Mouse (Mus musculus) left cerebral cortex, adult 9 months (tissue): Measurements from ENCODE around the gene Cic.

Source experiments
- DNase-seq, 2 experiments: peaks; one replicate each; pipeline ENCODE4 v3.0.0; 2022; ENCODE audit warnings: low spot score in 2 of 2

The Cic gene

GRCm38 (mm10) chr7:25269545-25270271 lies 2.2 kb downstream of the Cic start:
- DNase-seq = no peak

GRCm38 (mm10) chr7:25270652-25271633 lies 3.4 kb downstream of the Cic start:
- no peak for DNase-seq

- no peak for DNase-seq
Observed at GRCm38 (mm10) chr7:25271651-25272444, 4.3 kb downstream of the Cic start.

- DNase-seq = no peak
Observed at GRCm38 (mm10) chr7:25272445-25273258, 5.1 kb downstream of the Cic start.

GRCm38 (mm10) chr7:25273259-25274241 lies 6.0 kb downstream of the Cic start:
- no peak for DNase-seq

- no peak for DNase-seq
Observed at GRCm38 (mm10) chr7:25274571-25274970, 7.1 kb downstream of the Cic start.

- DNase-seq = no peak
Observed at GRCm38 (mm10) chr7:25274996-25275395, 7.5 kb downstream of the Cic start.

- no peak for DNase-seq
Observed at GRCm38 (mm10) chr7:25275555-25276298, 8.2 kb downstream of the Cic start.

- DNase-seq = no peak
Observed at GRCm38 (mm10) chr7:25277405-25277804, 9.9 kb downstream of the Cic start.

- no peak for DNase-seq
Observed at GRCm38 (mm10) chr7:25277998-25278340, 10.5 kb downstream of the Cic start.

GRCm38 (mm10) chr7:25278341-25279075 lies 11.0 kb downstream of the Cic start:
- peak; percentile 85 to 88 for DNase-seq

- DNase-seq = peak; percentile 86 to 94
Observed at GRCm38 (mm10) chr7:25279076-25279860, 11.8 kb downstream of the Cic start.

- DNase-seq = peak in 1 of 2 experiments; percentile 59
Observed at GRCm38 (mm10) chr7:25279861-25280791, 12.6 kb downstream of the Cic start.

- no peak for DNase-seq
Observed at GRCm38 (mm10) chr7:25281166-25281733, 13.7 kb downstream of the Cic start.

- DNase-seq = peak; percentile 93 to 96
Observed at GRCm38 (mm10) chr7:25281734-25282601, 14.5 kb downstream of the Cic start.
